Mouse (Mus musculus) neural tube, embryonic 11.5 days (tissue): ENCODE data around the gene Patl2. TPM values are rescaled to one million over a fixed set of nuclear protein-coding genes. Genes with fewer than 3 reads are reported as not detected.
A peak's percentile ranks its signal among the peaks of the same experiment; 100 is the strongest.
"Not testable (repeated sequence)": the region's sequence is repeated elsewhere in the genome, so short reads cannot be mapped to it uniquely, and the experiment has no call there.

Source experiments
- ATAC-seq: fragments of 200-750 bp; cut with Nextera tagmentation; 2 replicates; pipeline ENCODE4 v1.8.0; 2017; ENCODE audit warnings: moderate number of reproducible peaks, mild to moderate bottlenecking, moderate TSS enrichment, moderate library complexity; ENCODE audit not compliant: insufficient read depth, low FRiP score, low TSS enrichment
- DNase-seq: peaks from one replicate; pipeline ENCODE4 v3.0.0-alpha.2; 2015; ENCODE audit warnings: low spot score
- H3K27ac ChIP-seq: fragments of 300-500 bp; sonication (generic); 2 replicates; pipeline ENCODE4 v1.5.1; 2014; ENCODE audit warnings: low read depth, mild to moderate bottlenecking, low read length
- H3K27me3 ChIP-seq: fragments of 300-500 bp; sonication (generic); 2 replicates; pipeline ENCODE4 v1.6.1; 2014; ENCODE audit warnings: mild to moderate bottlenecking, low read length, mixed read lengths; ENCODE audit not compliant: control insufficient read depth, insufficient read depth
- H3K36me3 ChIP-seq: fragments of 300-500 bp; sonication (generic); 2 replicates; pipeline ENCODE4 v1.6.1; 2014; ENCODE audit warnings: mild to moderate bottlenecking, low read length, moderate library complexity, mixed read lengths; ENCODE audit not compliant: control insufficient read depth, insufficient read depth
- H3K4me1 ChIP-seq: fragments of 300-500 bp; sonication (generic); 2 replicates; pipeline ENCODE4 v1.6.1; 2014; ENCODE audit warnings: low read length, mixed read lengths; ENCODE audit not compliant: control insufficient read depth, insufficient read depth
- H3K4me2 ChIP-seq: fragments of 300-500 bp; sonication (generic); 2 replicates; pipeline ENCODE4 v1.6.1; 2014; ENCODE audit warnings: low read depth, mild to moderate bottlenecking, moderate library complexity
- H3K4me3 ChIP-seq: fragments of 300-500 bp; sonication (generic); 2 replicates; pipeline ENCODE4 v1.5.1; 2014; ENCODE audit warnings: low read depth, low read length
- H3K9ac ChIP-seq: fragments of 300-500 bp; sonication (generic); 2 replicates; pipeline ENCODE4 v1.6.1; 2014; ENCODE audit warnings: mild to moderate bottlenecking, low read length
- H3K9me3 ChIP-seq: fragments of 300-500 bp; sonication (generic); 2 replicates; pipeline ENCODE4 v1.6.1; 2016; ENCODE audit warnings: low read length; ENCODE audit not compliant: control insufficient read depth
- WGBS: fragments of 180-500 bp; shearing (Covaris S2); extraction: QIAGEN DNeasy Blood & Tissue Kit; methylation state at CpG from one replicate; pipeline ENCODE4 v1.1.7; 2014; 5-methylcytosine and 5-hydroxymethylcytosine counted together
- polyA plus RNA-seq: library from polyadenylated mRNA; unstranded; fragments of >200 nt; fragmentation: Nextera tagmentation; extraction: Ambion mirVana; gene quantifications from 2 replicates; pipeline ENCODE4 v1.2.1, GENCODE M21; 2014

Gene Patl2
- polyA plus RNA-seq, 1 experiment from 2014 or later, result not detected

DNA sequence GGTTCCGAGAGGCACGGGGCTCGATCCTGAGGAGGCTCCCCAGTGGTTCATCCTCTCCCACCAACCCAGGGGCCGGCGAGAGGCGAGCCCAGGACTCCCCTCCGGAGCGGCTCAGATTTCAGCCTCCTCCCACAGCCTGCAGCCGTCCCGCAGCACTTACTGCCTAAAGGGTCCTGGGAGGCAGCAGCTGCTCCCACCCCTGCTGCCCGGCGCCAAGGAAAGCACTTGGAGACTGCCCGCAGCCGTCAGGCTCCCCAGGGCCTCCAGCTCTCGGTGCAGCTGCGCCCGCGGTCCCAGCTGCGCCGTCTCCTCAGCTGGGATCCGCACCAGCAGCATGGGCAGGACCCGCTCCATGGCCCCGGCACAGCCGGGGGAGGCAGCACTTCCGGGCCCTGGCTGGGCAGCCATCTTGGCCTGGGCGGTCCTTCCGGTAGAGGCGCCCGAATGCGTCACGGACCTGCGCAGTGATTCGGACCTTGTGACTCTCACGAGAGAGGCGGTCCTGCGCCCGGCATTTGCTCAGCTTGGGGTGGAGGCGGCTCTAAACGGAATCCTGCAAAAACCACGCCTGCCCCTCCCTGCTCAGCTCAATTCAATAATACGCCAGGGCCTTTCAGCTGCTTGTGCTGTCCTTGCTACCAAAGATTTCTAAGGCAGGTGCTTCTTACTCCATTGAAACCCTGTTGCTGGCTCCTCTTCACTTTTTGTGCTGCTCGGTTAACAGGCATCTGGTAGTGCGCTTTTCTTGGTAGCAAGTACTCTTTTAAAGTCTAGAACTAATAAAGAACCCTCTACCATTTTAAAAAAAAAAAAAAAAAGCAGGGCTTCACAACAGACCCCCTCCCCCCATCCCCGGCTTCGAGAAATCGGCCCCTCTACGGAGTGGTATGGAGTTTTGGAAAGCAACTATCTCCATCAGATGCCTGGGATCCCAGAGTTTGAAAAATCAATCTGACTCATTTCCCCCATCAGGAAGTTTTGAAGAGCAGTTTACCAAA is 67.7 kb downstream of the Patl2 start, which contains the start of gene Spg11:
Gene Spg11 (minus strand): TSS at position 426 of the 998 bp plus-strand sequence.
- H3K9me3 ChIP-seq, result no peaks in the 10 kb centered on the region
- H3K27ac ChIP-seq, result peak within 1 kb of the TSS; percentile 89
- H3K4me2 ChIP-seq, result peak within 1 kb of the TSS; percentile 67
- peak; percentile 97 for DNase-seq
- no peaks in the 10 kb centered on the region for H3K27me3 ChIP-seq
- no peaks in the 10 kb centered on the region for H3K36me3 ChIP-seq
- H3K9ac ChIP-seq, result peak within 1 kb of the TSS; percentile 92
- peak; percentile 100 for ATAC-seq
- H3K4me1 ChIP-seq, result 0 out of 2 replicates have a peak, but pooled peaks cover 2% of the 10 kb centered on the region
- 1% methylated on average over 47 of the region's 47 CpGs for WGBS
- peak within 1 kb of the TSS; percentile 69 for H3K4me3 ChIP-seq

DNA sequence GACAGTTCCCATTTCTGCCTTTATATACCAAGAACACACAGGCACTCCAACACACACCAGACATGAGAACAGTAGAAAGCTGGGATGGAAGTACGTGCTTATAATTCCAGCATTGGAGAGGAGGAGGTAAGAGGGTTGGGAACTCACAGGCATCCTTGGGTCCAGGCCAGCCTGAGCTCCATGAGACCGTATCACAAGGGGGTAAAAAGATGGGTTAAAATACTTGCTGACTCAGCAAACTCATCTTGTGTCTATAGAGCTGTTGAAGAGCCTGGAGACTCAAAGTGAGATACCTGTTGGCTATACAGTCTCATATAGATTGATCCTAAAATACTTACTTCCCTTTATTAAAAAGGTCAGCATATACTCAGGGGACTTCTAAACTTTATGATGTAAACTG is 69.1 kb downstream of the Patl2 start:
- no peak for DNase-seq
- no peak overlapping the region for H3K27ac ChIP-seq
- no peak overlapping the region for H3K9ac ChIP-seq
- no peak overlapping the region; the same call in 1 of the 2 replicates for H3K4me3 ChIP-seq
- 0 out of 2 replicates have a peak, but pooled peaks cover 2% of the 10 kb centered on the region for H3K4me1 ChIP-seq
- no peaks in the 10 kb centered on the region for H3K9me3 ChIP-seq
- H3K27me3 ChIP-seq, result no peaks in the 10 kb centered on the region
- WGBS, result 92% methylated on average over 2 of the region's 2 CpGs
- H3K4me2 ChIP-seq, result peak overlapping the region; percentile 67
- no peak for ATAC-seq
- H3K36me3 ChIP-seq, result peaks cover 2% of the 10 kb centered on the region; the same call in 1 of the 2 replicates

DNA sequence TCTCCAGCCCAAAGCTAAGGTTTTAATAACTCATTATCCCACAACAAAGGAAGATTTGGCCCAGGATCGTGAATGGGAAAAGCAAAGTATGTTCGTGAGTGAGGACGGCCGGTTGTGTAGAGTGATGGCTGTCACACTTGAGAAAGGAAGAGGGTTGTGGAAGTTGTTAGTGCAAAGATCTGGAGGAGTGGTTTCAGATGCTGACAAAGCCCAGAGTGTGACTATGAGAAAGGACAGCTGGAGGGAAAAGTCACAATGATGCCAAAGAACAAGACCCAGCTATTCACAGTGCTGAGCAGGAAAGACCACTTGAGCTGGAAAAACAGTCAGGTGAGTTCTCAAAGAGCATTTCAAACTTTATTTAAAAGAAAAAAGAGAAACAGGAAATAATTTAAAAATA is 76.3 kb downstream of the Patl2 start:
- Histone ChIP-seq H3K9me3 (no peaks in the 10 kb centered on the region), H3K27ac (no peak overlapping the region), H3K4me2 (no peak overlapping the region), H3K27me3 (no peaks in the 10 kb centered on the region), H3K36me3 (peaks cover 2% of the 10 kb centered on the region; the same call in 1 of the 2 replicates), H3K4me3 (no peak overlapping the region), H3K4me1 (no peaks in the 10 kb centered on the region), H3K9ac (no peak overlapping the region)
- 91% methylated on average over 4 of the region's 4 CpGs for WGBS
- DNase-seq (no peak), ATAC-seq (no peak)

DNA sequence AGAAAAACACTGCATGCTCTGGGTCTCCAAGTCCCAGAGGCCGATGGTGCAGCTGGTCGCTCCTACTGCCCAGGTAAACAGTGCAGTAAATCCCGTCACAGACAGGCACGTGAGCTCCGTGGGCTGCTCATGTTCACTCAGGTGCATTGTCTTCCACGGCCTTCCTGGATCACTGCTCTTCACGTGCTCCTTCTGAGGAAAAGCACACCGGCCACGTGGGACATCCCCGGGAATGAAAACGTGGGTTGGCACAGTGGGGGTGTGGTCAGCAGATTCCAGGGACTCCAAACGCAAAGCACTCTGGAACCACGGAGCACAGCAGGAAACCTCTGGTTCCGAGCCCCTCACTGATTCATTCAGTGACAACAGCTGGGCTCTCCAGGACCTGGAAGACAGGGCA is 77.9 kb downstream of the Patl2 start:
- Histone ChIP-seq H3K36me3 (peaks cover 2% of the 10 kb centered on the region; the same call in 1 of the 2 replicates), H3K27ac (no peak overlapping the region), H3K4me3 (no peak overlapping the region), H3K27me3 (no peaks in the 10 kb centered on the region), H3K9ac (no peak overlapping the region), H3K9me3 (no peaks in the 10 kb centered on the region), H3K4me2 (no peak overlapping the region), H3K4me1 (no peaks in the 10 kb centered on the region)
- WGBS, result 81% methylated on average over 14 of the region's 14 CpGs
- ATAC-seq (no peak), DNase-seq (no peak)

DNA sequence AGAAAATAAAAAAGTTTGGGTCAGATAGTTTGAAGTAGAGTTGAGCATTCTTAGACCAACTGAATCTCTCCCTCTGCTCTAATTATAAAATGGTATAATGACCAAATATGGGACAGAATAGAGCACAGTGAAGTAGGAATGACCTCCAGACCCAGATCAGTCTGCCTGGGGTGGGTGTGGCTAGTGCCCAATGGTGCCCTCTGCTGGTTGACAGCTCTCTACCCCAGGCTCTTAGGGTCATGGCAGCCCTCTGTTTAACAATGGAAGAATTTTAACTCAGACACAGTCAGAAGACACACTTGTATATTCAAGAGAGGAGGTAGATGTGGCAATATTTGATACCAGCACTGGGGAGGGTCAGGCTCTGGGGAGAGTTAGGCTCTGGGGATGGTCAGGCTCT is 83.9 kb downstream of the Patl2 start:
- ATAC-seq (no peak), DNase-seq (no peak)
- Histone ChIP-seq H3K27ac (no peak overlapping the region), H3K4me2 (no peak overlapping the region), H3K36me3 (no peaks in the 10 kb centered on the region; the same call in 1 of the 2 replicates), H3K9me3 (no peaks in the 10 kb centered on the region), H3K4me3 (no peak overlapping the region), H3K27me3 (no peaks in the 10 kb centered on the region), H3K9ac (no peak overlapping the region), H3K4me1 (no peaks in the 10 kb centered on the region)

DNA sequence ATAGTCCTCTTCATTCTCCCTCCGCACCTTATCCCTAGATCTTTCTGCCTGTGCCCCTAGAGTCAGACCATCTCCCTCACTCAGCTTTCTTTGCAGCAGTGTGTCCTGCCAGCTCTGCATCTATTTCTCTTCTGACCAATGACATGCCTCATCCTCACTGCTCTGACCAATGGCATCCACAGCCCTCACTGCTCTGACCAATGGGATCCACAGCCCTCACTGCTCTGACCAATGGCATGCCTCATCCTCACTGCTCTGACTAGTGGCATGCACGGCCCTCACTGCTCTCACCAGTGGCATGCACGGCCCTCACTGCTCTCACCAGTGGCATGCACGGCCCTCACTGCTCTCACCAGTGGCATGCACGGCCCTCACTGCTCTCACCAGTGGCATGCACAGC is 88.3 kb downstream of the Patl2 start:
- WGBS, result 85% methylated on average over 5 of the region's 5 CpGs
- H3K4me2 ChIP-seq, H3K4me1 ChIP-seq, H3K4me3 ChIP-seq, DNase-seq, H3K27ac ChIP-seq, H3K27me3 ChIP-seq, H3K36me3 ChIP-seq, H3K9ac ChIP-seq, H3K9me3 ChIP-seq: not testable (repeated sequence)
- ATAC-seq, result peak; percentile 67; the same call in 1 of the 2 replicates

DNA sequence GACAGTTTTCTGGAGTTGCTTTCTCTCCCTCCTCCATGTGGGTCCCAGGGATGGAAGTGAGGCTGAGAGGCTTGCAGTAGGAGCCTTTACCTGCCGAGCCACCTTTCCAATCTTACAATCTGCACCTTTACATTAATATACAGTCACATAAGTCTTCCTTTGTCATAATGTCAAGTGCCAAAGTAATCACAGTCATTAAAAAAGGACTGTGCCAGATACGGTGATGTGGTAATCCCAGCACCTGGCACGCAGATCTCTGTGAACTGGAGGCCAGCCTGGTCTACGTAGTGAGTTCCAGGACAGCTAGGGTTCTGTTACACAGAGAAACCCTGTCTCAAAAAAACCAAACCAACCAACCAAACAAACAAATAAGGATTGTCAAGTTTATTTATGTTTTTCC is 92.1 kb downstream of the Patl2 start:
- H3K27me3 ChIP-seq, result no peaks in the 10 kb centered on the region
- H3K4me3 ChIP-seq, result no peak overlapping the region
- H3K4me1 ChIP-seq, result no peaks in the 10 kb centered on the region
- no peak overlapping the region for H3K4me2 ChIP-seq
- DNase-seq (no peak), ATAC-seq (no peak)
- H3K9ac ChIP-seq, result no peak overlapping the region
- H3K27ac ChIP-seq, result no peak overlapping the region
- H3K9me3 ChIP-seq, result no peaks in the 10 kb centered on the region
- H3K36me3 ChIP-seq, result peaks cover 4% of the 10 kb centered on the region; the same call in 1 of the 2 replicates
- WGBS, result 91% methylated on average over 4 of the region's 4 CpGs

DNA sequence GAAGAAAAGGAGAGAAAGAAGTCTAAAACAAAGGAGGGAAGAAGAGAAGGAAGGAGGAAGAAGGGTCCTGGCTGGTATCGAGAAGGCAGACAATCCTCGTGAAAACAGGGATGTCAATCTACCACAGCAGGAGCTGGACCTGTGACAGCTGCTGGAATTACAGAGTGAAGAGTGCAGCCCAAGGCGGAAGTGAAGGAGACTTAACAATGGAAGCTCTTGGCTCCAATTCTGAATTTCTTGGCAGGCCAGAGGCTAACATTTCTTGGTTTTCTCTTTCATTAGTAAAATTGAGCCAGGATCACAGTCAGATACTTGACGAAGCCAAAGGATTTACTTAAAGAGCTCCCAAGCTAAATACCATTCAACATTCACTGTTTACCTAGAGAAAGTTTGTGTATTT is 99.5 kb downstream of the Patl2 start:
- H3K9me3 ChIP-seq, result no peaks in the 10 kb centered on the region
- DNase-seq (no peak), ATAC-seq (no peak)
- peaks cover 5% of the 10 kb centered on the region; the same call in 1 of the 2 replicates for H3K36me3 ChIP-seq
- WGBS, result 87% methylated on average over 4 of the region's 4 CpGs
- no peak overlapping the region for H3K4me3 ChIP-seq
- H3K4me2 ChIP-seq, result no peak overlapping the region
- no peak overlapping the region for H3K27ac ChIP-seq
- no peaks in the 10 kb centered on the region for H3K4me1 ChIP-seq
- H3K9ac ChIP-seq, result no peak overlapping the region
- no peaks in the 10 kb centered on the region for H3K27me3 ChIP-seq
